Mouse (Mus musculus) G1E (cell line): ENCODE data around the gene Pgk1. TPM values are rescaled to one million over a fixed set of nuclear protein-coding genes. Genes with fewer than 3 reads are reported as not detected.

ENCODE experiments used
- ATAC-seq: 2 replicates; pipeline ENCODE4 v1.8.0; 2016; ENCODE audit warnings: mild to moderate bottlenecking; ENCODE audit not compliant: insufficient number of reproducible peaks, poor library complexity, low FRiP score, severe bottlenecking; ENCODE audit errors: extremely low read depth
- DNase-seq: peaks from one replicate; pipeline ENCODE4 v3.0.0; 2012; ENCODE audit warnings: low spot score
- H3K27me3 ChIP-seq: 2 replicates; pipeline ENCODE4 v1.6.1; 2012; ENCODE audit warnings: mild to moderate bottlenecking, low read length, inconsistent platforms; ENCODE audit not compliant: insufficient read depth
- H3K36me3 ChIP-seq: replicated peaks from 2 replicates; pipeline ENCODE3; 2012; ENCODE audit warnings: mild to moderate bottlenecking, inconsistent platforms
- H3K4me1 ChIP-seq: 2 replicates; pipeline ENCODE4 v1.6.1; 2012; ENCODE audit warnings: low read depth, low read length, inconsistent platforms, mixed read lengths; ENCODE audit not compliant: insufficient read depth
- H3K4me3 ChIP-seq: 2 replicates; pipeline ENCODE4 v1.5.1; 2012; ENCODE audit warnings: low read depth, mild to moderate bottlenecking, inconsistent platforms, low read length, moderate library complexity, mixed read lengths
- H3K9me3 ChIP-seq: replicated peaks from 2 replicates; pipeline ENCODE4 v1.6.1; 2012; ENCODE audit warnings: inconsistent platforms
- CTCF ChIP-seq: IDR thresholded peaks from 2 replicates; pipeline ENCODE4 v1.5.1; 2012; ENCODE audit warnings: low read depth, low read length, inconsistent platforms, mixed read lengths
- GATA1 ChIP-seq: IDR thresholded peaks from 2 replicates; pipeline ENCODE4 v1.6.1; 2012; ENCODE audit warnings: borderline replicate concordance, low read length, inconsistent platforms, mixed read lengths
- GATA2 ChIP-seq: IDR thresholded peaks from 2 replicates; pipeline ENCODE4 v1.6.1; 2012; ENCODE audit warnings: low read depth, low read length, inconsistent platforms, borderline replicate concordance
- POLR2AphosphoS5 ChIP-seq: IDR thresholded peaks from 2 replicates; pipeline ENCODE4 v1.6.1; 2012; ENCODE audit warnings: low read depth, low read length, inconsistent platforms; ENCODE audit not compliant: insufficient replicate concordance
- TAL1 ChIP-seq: conservative IDR thresholded peaks from 2 replicates; pipeline ENCODE4 v1.6.1; 2012; ENCODE audit warnings: low read depth, low read length, inconsistent platforms, mixed read lengths
- polyA plus RNA-seq: library from polyadenylated mRNA; stranded (reverse); fragments of >175 nt; gene quantifications from 2 replicates; pipeline ENCODE4 v1.2.3, GENCODE M21; 2012
- total RNA-seq, 2 experiments: library from RNA; stranded (forward) in 1 of 2; stranded (reverse) in 1 of 2; fragments of 200-1000 nt in 1 of 2; fragments of >200 nt in 1 of 2; fragmentation: Nextera tagmentation in 1 of 2; gene quantifications; 2 replicates each; pipeline ENCODE4 v1.2.3; 2014 to 2017

Pgk1 gene
- total and polyA plus RNA-seq, 3 experiments: 118 to 1,594 (median 759) TPM

DNA sequence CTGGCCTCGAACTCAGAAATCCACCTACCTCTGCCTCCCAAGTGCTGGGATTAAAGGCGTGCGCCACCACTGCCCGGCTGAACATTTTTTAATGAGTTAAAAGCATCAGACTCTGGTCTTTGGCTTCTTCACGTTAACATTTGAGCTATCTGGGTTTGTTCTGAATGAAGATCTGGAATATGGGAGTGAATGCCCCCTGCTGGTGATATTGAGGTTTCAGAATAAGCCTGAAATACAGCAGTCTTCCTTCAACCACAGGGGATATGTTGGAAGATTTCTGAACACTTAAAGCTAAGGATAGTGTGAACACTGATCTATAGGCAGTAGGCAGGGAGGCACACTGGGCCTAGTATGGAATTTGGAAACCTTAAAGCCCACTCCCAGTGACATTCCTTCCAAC is 12.0 kb downstream of the Pgk1 start:
- TF ChIP-seq GATA2 (no peak), CTCF (no peak), GATA1 (no peak), POLR2AphosphoS5 (no peak), TAL1 (no peak)
- no peaks in the 10 kb centered on the region for H3K27me3 ChIP-seq
- H3K9me3 ChIP-seq: peaks cover 5% of the 10 kb centered on the region
- peaks cover 11% of the 10 kb centered on the region for H3K4me1 ChIP-seq
- ATAC-seq (no peak), DNase-seq (no peak)
- H3K36me3 ChIP-seq: peaks cover 89% of the 10 kb centered on the region
- no peak overlapping the region for H3K4me3 ChIP-seq

DNA sequence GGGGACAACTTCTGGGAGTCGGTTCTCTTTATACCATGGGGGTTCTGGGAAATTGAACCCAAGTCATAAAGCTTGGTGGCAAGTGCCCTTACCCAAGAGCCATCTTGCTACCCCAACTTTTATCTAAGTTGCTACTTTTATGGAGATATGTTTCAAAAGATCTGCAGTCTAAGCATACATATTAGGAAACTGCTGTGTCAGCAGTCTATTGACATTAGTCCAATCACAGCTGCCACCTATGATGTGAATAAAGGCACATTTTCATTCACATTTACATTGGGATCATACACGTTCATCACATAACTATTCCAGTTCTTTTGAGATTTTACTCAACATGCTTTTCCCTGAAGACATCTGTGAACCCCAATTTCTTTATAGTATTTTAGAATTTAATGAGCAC is 22.2 kb downstream of the Pgk1 start:
- no peak overlapping the region for H3K4me3 ChIP-seq
- H3K9me3 ChIP-seq: no peaks in the 10 kb centered on the region
- no peaks in the 10 kb centered on the region for H3K27me3 ChIP-seq
- peaks cover 43% of the 10 kb centered on the region for H3K36me3 ChIP-seq
- no peak for ATAC-seq
- no peaks in the 10 kb centered on the region for H3K4me1 ChIP-seq
- no peak for DNase-seq
- TF ChIP-seq TAL1: no peak

DNA sequence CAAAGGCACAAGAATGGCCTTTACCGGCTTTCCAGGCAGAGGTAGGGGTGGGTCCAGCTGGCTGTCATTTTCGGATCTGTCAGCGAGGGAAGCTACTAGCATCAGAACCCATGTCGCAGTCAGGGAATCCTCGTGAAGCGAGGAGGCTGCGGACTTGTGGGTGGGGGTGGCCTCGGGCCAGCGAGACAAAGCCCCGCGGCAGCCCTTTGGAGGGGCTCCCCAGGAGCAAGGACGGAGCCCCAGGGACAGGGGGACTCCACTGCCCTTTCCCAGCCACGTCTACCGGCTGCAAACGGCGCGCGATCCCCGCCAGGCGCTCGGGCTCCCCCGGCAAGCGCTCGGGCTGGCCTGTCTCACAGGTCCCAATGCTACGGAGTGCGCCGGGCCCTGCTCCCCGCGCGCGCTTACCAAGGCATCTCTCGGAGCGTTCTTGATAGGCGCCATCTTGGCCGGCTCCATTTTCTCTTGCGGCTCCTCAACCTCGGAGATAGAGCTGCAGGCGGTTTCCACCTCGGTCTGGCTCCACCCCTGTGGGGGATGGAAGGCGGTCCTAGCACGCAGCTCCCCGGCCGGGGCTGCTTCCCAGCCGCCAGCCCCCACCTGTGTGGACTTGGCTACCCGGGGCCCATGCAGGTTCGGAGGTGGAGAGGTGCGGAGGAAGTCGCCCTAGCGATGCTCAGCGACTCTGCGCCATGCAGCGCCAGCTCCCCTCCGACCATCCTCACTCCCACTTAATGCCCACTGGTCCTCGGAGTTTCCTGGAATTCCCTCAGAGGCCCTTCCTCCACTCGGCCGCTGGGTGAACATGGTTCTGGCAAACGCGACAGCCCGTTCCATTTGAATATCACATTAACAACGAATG is 32.5 kb downstream of the Pgk1 start:
- peak; percentile 78 for DNase-seq
- no peak for TF ChIP-seq POLR2AphosphoS5
- no peak for TF ChIP-seq TAL1
- ATAC-seq: peak; percentile 82
- peaks cover 6% of the 10 kb centered on the region for H3K36me3 ChIP-seq
- no peaks in the 10 kb centered on the region for H3K9me3 ChIP-seq
- peak overlapping the region; percentile 75 for H3K4me3 ChIP-seq
- H3K4me1 ChIP-seq: peaks cover 6% of the 10 kb centered on the region
- H3K27me3 ChIP-seq: no peaks in the 10 kb centered on the region

DNA sequence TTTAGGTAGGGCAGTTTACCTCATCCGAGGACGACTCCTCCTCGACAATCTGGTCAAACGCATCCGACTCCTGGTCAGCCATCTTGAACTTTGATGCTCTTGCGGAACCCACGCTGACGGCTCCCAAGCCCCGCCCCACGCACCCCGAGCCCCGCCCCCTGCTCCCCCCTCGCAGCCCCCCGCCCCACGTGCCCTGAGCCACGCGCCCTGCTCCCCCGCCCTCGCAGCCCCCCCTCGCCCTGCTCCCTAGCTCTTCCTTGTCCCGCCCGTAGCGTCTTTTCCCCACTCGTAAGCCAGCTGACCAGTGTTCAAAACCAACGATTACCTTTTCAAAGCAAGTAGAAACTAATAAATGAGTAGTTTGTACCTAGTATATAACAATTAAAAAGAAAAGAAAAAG is 34.2 kb downstream of the Pgk1 start, which contains the start of gene Taf9b:
Gene Taf9b, minus strand, starts transcription at position 101 of the 400 bp plus-strand sequence.
- TF ChIP-seq GATA1 (no peak), GATA2 (no peak)
- Histone ChIP-seq H3K9me3 (no peaks in the 10 kb centered on the region), H3K27me3 (no peaks in the 10 kb centered on the region), H3K4me3 (peak within 1 kb of the TSS; percentile 75; the same call in 1 of the 2 replicates), H3K4me1 (peaks cover 6% of the 10 kb centered on the region), H3K36me3 (peaks cover 6% of the 10 kb centered on the region)
- ATAC-seq (no peak), DNase-seq (no peak)

Other genes with a start within 250 kb of the Pgk1 start
- 53.4 and 58.1 TPM in 2 replicates for gene Magt1, start 175.2 kb upstream of the Pgk1 start, total RNA-seq (2014; fragmentation: Nextera tagmentation)
- gene Magt1, start 175.2 kb upstream of the Pgk1 start, total RNA-seq (2017): 71.6 and 75.9 TPM in 2 replicates
- 3.3 and 3.4 TPM in 2 replicates for gene Magt1, start 175.2 kb upstream of the Pgk1 start, polyA plus RNA-seq
- gene Cox7b, start 171.4 kb upstream of the Pgk1 start, total RNA-seq (2014; fragmentation: Nextera tagmentation): 53.8 and 103 TPM in 2 replicates
- gene Cox7b, start 171.4 kb upstream of the Pgk1 start, total RNA-seq (2017): 513 and 603 TPM in 2 replicates
- 12.7 and 16.1 TPM in 2 replicates for gene Cox7b, start 171.4 kb upstream of the Pgk1 start, polyA plus RNA-seq
- 36.4 and 49.7 TPM in 2 replicates for gene Atp7a, start 159.8 kb upstream of the Pgk1 start, total RNA-seq (2014; fragmentation: Nextera tagmentation)
- 15.5 and 20.3 TPM in 2 replicates for gene Atp7a, start 159.8 kb upstream of the Pgk1 start, total RNA-seq (2017)
- 0.74 and 1.1 TPM in 2 replicates for gene Atp7a, start 159.8 kb upstream of the Pgk1 start, polyA plus RNA-seq
- not detected in 2 replicates for gene Tlr13, start 43.9 kb upstream of the Pgk1 start, total RNA-seq (2014; fragmentation: Nextera tagmentation)
- gene Tlr13, start 43.9 kb upstream of the Pgk1 start, total RNA-seq (2017): 0.06 and 0.11 TPM in 2 replicates
- gene Tlr13, start 43.9 kb upstream of the Pgk1 start, polyA plus RNA-seq: not detected in 2 replicates
- gene Taf9b, start 34.1 kb downstream of the Pgk1 start, total RNA-seq (2014; fragmentation: Nextera tagmentation): 26.9 and 33.1 TPM in 2 replicates
- gene Taf9b, start 34.1 kb downstream of the Pgk1 start, total RNA-seq (2017): 13.9 and 17.7 TPM in 2 replicates
- 0.36 and 0.43 TPM in 2 replicates for gene Taf9b, start 34.1 kb downstream of the Pgk1 start, polyA plus RNA-seq
- gene Fnd3c2, start 68.3 kb downstream of the Pgk1 start, total RNA-seq (2014; fragmentation: Nextera tagmentation): not detected in 2 replicates
- gene Fnd3c2, start 68.3 kb downstream of the Pgk1 start, total RNA-seq (2017): not detected in 2 replicates
- gene Fnd3c2, start 68.3 kb downstream of the Pgk1 start, polyA plus RNA-seq: not detected in 2 replicates